Mouse (Mus musculus) heart, embryonic 10.5 days (tissue): ENCODE measurements around the gene Amz1. TPM values are rescaled to one million over a fixed set of nuclear protein-coding genes. Genes with fewer than 3 reads are reported as not detected.

Experiments used
- DNase-seq: peaks from one replicate; pipeline ENCODE4 v3.0.0-alpha.2; 2017; ENCODE audit warnings: low spot score
- H3K27ac ChIP-seq: fragments of 300-500 bp; sonication (generic); 2 replicates; pipeline ENCODE4 v1.5.1; 2016; ENCODE audit warnings: mild to moderate bottlenecking
- H3K27me3 ChIP-seq: fragments of 300-500 bp; sonication (generic); 2 replicates; pipeline ENCODE4 v1.6.1; 2016; ENCODE audit warnings: mild to moderate bottlenecking; ENCODE audit not compliant: poor library complexity, insufficient read depth, severe bottlenecking
- H3K36me3 ChIP-seq: fragments of 300-500 bp; sonication (generic); 2 replicates; pipeline ENCODE4 v1.6.1; 2016; ENCODE audit warnings: mild to moderate bottlenecking, moderate library complexity
- H3K4me1 ChIP-seq: fragments of 300-500 bp; sonication (generic); 2 replicates; pipeline ENCODE4 v1.6.1; 2016; ENCODE audit warnings: mild to moderate bottlenecking
- H3K4me3 ChIP-seq: fragments of 300-500 bp; sonication (generic); 2 replicates; pipeline ENCODE4 v1.5.1; 2016; ENCODE audit warnings: mild to moderate bottlenecking, moderate library complexity
- H3K9me3 ChIP-seq: fragments of 300-500 bp; sonication (generic); 2 replicates; pipeline ENCODE4 v1.6.1; 2016; ENCODE audit warnings: mild to moderate bottlenecking, moderate library complexity
- WGBS: fragments of 180-500 bp; shearing (Covaris S2); methylation state at CpG from one replicate; pipeline ENCODE4 v1.1.7; 2016; 5-methylcytosine and 5-hydroxymethylcytosine counted together
- polyA plus RNA-seq: library from polyadenylated mRNA; unstranded; fragments of >200 nt; fragmentation: Nextera tagmentation; extraction: Ambion mirVana; gene quantifications from 2 replicates; pipeline ENCODE4 v1.2.1, GENCODE M21; 2016

Gene Amz1
- polyA plus RNA-seq, 1 experiment from 2014 or later, result 1.2 TPM

DNA sequence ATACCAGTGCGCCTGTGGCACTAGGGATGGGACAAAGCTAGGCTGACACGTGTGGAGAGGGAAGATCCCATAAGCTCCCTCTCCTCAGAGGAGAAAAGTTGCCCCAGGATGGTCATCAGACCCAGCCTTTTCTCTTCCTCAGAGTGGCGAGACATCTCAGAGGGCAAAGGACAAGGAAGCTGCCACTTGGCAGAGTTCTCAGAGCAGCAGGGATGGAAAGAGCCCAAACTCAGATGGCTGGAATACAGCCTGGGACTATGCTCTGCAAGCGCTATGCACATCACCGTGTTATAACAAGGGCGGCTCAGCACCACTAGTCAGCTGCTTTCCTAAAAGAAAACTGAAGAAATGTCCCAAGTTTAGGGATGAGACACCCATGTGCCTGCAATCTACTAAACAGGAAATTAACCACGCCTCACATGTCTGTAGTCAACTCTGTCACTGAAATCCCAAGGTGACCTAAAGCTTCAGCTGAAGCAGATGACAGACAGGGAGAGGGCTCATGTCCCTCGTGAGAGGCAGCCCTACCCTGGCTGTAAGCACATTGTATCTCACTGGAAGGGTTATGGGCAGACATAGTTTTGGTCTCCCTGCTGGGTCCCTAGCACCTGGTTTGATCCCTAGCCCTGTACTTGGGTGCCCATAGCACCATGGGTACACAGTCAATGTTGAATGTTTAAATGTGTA, 58.1 kb downstream of the Amz1 start:
- H3K36me3 ChIP-seq, result peaks cover 70% of the 10 kb centered on the region

DNA sequence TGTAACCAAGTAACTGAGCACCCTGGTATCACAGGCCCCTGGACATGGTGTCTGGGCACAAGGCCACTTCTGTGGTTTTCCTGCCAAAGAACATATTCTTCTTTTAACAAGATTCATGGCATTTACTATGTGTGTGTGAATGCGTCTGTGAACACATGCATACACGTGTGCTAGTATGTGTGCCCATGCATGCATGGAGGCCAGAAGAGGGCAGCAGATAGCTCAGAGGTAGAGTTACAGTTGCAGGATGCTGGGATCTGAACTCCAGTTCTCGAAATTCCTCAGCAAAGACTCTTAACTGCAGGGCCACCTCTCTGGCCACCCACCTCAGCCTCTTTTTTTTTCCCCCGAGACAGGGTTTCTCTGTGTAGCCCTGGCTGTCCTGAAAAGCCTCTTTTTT, 59.6 kb downstream of the Amz1 start:
- Histone ChIP-seq H3K27me3 (no peaks in the 10 kb centered on the region), H3K9me3 (no peaks in the 10 kb centered on the region), H3K4me3 (no peak overlapping the region), H3K27ac (no peak overlapping the region), H3K4me1 (peaks cover 37% of the 10 kb centered on the region), H3K36me3 (peaks cover 58% of the 10 kb centered on the region)
- WGBS, result 90% methylated on average over 4 of the region's 4 CpGs
- DNase-seq, result no peak

More for the DNA sequence above, 58.1 kb downstream of the Amz1 start:
- 77% methylated on average over 8 of the region's 8 CpGs for WGBS
- Histone ChIP-seq H3K4me1 (peaks cover 34% of the 10 kb centered on the region), H3K27me3 (no peaks in the 10 kb centered on the region), H3K4me3 (no peak overlapping the region), H3K9me3 (no peaks in the 10 kb centered on the region), H3K27ac (peak overlapping the region; percentile 37; the same call in 1 of the 2 replicates)
- DNase-seq, result no peak

DNA sequence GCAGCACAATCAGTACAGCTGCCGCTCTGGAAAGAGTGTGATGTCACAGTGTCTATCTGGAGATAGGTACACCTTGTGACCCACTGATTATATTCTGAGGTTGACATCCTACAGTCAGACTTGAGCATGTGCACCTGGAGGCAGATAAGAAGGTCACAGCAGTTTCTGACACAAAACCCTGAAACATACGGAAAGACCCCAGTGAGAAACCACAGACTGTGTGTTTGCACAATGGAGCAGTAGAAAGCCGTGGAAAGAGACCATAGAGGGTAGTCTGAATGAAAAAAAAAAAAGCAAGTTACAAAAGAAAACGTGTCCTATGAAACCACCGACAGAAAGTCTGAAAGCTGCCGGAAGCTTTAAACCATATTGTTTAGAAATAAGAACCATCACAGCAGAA, 60.4 kb downstream of the Amz1 start:
- no peak overlapping the region for H3K4me3 ChIP-seq
- H3K4me1 ChIP-seq, result peaks cover 39% of the 10 kb centered on the region
- DNase-seq, result no peak
- H3K27ac ChIP-seq, result no peak overlapping the region
- H3K27me3 ChIP-seq, result no peaks in the 10 kb centered on the region
- no peaks in the 10 kb centered on the region for H3K9me3 ChIP-seq
- WGBS, result 85% methylated on average over 6 of the region's 6 CpGs
- peaks cover 53% of the 10 kb centered on the region for H3K36me3 ChIP-seq

DNA sequence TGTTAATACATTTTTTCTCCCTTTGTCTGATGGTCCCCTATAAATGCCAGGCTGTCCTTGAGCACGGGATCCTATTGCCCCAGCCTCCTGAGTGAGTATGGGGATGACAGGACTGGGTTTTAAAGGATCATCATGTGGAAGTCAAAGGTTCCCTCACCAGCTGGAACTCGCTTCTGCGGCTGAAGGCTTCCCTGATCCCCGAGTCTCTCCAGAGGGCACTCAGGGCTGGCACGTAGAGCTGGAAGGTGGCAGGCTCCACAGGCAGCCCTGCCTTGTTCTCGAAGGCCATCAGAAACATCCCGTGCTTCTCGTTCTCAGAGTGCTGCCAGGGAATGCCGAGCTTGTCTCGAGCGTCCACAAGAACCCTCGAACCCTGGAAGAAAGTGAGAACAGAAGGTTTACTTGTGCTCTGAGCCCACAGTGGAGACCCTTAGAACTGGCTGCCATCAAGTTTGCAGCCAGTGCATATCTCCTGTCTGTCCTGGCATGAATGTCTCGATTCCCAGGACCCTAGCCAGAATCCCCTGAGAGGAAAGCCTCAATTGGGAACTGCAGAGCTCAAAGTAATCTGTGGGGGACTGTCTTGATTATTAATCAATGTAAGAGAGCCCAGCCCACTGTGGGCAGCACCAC, 61.4 kb downstream of the Amz1 start:
- no peaks in the 10 kb centered on the region for H3K9me3 ChIP-seq
- peaks cover 49% of the 10 kb centered on the region for H3K36me3 ChIP-seq
- no peak overlapping the region for H3K4me3 ChIP-seq
- no peak overlapping the region for H3K27ac ChIP-seq
- H3K4me1 ChIP-seq, result peaks cover 37% of the 10 kb centered on the region
- WGBS, result 88% methylated on average over 13 of the region's 13 CpGs
- no peak for DNase-seq
- no peaks in the 10 kb centered on the region for H3K27me3 ChIP-seq

DNA sequence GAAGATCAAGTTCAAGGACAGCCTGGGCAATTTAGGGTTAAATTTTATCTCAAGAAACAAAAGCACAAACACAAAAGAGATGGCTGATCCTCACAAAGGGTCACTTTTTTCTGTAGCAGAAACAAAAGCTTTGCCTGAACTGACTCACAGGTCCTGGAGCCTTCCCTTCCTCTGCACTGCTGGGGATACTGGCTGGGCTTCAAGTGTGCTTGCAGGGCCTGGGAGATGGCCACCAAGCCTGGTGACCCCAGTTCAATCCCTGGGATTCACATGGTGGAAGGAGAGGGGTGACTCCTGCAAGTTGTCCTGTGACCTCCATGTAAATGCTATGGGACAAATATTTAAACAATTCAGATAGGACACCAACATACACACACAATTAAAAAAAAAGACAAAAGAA, 65.6 kb downstream of the Amz1 start:
- Histone ChIP-seq H3K27me3 (no peaks in the 10 kb centered on the region), H3K4me3 (no peak overlapping the region), H3K27ac (no peak overlapping the region), H3K4me1 (peaks cover 69% of the 10 kb centered on the region), H3K36me3 (peaks cover 10% of the 10 kb centered on the region), H3K9me3 (no peaks in the 10 kb centered on the region)
- DNase-seq, result no peak

GRCm38 (mm10) chr5:140790392-140790791, 66.5 kb downstream of the Amz1 start:
- H3K9me3 ChIP-seq, result no peaks in the 10 kb centered on the region
- H3K36me3 ChIP-seq, result peaks cover 2% of the 10 kb centered on the region
- DNase-seq, result no peak
- H3K4me3 ChIP-seq, result no peak overlapping the region
- peak overlapping the region; percentile 76; the same call in 1 of the 2 replicates for H3K27ac ChIP-seq
- peaks cover 75% of the 10 kb centered on the region for H3K4me1 ChIP-seq
- H3K27me3 ChIP-seq, result no peaks in the 10 kb centered on the region
- 63% methylated on average over 2 of the region's 2 CpGs for WGBS

DNA sequence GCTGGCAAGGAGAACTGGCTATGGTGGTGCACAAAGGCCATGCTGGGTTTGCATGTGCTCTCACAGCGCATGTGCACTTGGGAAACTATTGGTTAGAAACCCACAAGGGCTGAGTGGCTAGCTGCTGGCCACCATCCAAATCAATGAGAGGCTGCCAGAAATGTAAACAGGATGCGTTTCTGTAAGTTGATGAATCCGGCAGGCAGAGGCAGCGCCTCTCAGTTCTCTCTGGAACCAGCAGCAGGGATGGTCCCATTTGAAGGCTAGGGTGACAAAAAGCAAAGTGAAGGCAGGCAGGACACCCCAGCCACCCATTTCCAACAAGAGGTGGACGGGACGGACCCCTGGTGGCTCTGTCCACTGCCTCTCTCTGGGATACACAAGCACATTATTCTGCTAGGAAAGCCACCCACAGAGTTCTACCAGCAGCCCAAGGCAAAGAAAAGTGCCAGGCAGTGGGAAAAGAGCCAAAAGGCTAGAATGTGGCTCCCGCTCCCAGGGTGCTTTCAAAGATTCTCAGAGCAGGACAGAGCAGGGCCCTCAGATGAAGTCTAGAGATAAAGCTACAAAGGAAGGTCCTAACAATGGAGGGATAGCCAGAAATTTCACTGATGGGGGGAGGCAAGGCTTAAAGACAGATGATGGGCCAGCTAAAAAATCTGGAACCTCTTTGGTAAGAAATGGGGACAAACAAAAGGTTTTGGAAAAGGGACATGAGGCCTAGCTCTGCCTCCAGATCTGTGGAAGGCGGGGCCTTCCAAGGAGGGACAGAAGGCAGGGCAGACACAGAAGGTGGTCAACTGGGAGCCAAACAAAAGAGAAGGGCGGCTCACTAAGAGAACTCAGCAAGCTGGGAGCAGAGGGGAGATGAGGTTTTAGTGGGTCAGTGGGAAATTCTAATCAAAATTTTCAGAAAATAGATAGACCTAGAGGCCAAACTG, 67.3 kb downstream of the Amz1 start:
- no peak for DNase-seq
- H3K36me3 ChIP-seq, result no peaks in the 10 kb centered on the region; the same call in 1 of the 2 replicates
- WGBS, result 44% methylated on average over 9 of the region's 9 CpGs
- no peaks in the 10 kb centered on the region for H3K27me3 ChIP-seq
- H3K4me3 ChIP-seq, result no peak overlapping the region
- peaks cover 71% of the 10 kb centered on the region for H3K4me1 ChIP-seq
- H3K27ac ChIP-seq, result peak overlapping the region; percentile 76
- H3K9me3 ChIP-seq, result no peaks in the 10 kb centered on the region

- H3K27ac ChIP-seq, result peak overlapping the region; percentile 22; the same call in 1 of the 2 replicates
Observed at GRCm38 (mm10) chr5:140792233-140792632, 68.3 kb downstream of the Amz1 start.

DNA sequence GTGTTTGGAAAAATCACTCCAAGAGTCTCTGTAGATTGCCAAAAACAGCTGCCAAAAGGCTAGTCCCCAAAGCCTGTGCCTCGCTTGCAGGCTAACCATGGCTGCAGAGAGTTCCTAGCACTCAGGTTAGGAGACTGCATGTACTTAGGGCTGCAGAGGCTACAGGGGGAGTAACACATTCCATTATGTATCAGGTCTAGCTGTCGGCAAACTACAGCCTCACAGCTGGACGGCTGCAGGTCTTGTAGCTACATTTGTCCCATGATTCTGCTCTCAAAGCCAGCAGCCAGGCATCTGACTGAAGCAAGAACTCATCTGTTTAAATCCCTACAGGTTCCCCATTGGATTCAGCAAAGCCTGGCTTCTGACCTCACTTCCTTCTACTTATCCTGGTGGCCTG, 70.8 kb downstream of the Amz1 start:
- peaks cover 78% of the 10 kb centered on the region for H3K4me1 ChIP-seq
- DNase-seq, result no peak
- whole genome bisulfite sequencing, result 18% methylated on average over 3 of the region's 3 CpGs

More at GRCm38 (mm10) chr5:140792233-140792632, 68.3 kb downstream of the Amz1 start:
- Histone ChIP-seq H3K9me3 (no peaks in the 10 kb centered on the region), H3K4me1 (peaks cover 65% of the 10 kb centered on the region), H3K4me3 (no peak overlapping the region), H3K36me3 (no peaks in the 10 kb centered on the region; the same call in 1 of the 2 replicates), H3K27me3 (no peaks in the 10 kb centered on the region)
- DNase-seq, result no peak
- 43% methylated on average over 5 of the region's 5 CpGs for WGBS

DNA sequence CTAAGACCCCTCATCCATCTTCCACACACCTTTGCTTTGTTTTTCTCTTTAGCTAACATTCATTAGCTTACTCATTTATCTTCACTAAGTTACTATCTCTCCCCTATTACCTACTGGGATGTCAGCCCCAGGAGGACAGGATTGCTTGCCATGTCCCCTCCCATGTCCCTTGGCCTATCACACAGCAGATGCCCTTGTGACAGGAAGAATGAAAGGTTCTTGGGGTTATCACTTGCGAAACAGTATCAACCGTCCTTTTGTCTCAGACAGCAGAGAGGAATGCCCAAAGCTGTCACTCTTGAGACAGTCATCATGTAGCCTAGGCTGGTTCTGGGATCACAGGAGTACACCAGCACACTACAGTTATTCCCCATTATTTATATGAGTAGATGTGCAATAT, 71.2 kb downstream of the Amz1 start:
- Histone ChIP-seq H3K4me1 (peaks cover 78% of the 10 kb centered on the region), H3K27me3 (no peaks in the 10 kb centered on the region), H3K27ac (peak overlapping the region; percentile 72), H3K36me3 (no peaks in the 10 kb centered on the region), H3K4me3 (no peak overlapping the region), H3K9me3 (no peaks in the 10 kb centered on the region)
- WGBS, result 9% methylated on average over 2 of the region's 2 CpGs
- no peak for DNase-seq

More for the DNA sequence above, 70.8 kb downstream of the Amz1 start:
- H3K27me3 ChIP-seq, result no peaks in the 10 kb centered on the region
- H3K36me3 ChIP-seq, result no peaks in the 10 kb centered on the region
- peak overlapping the region; percentile 18; the same call in 1 of the 2 replicates for H3K4me3 ChIP-seq
- H3K9me3 ChIP-seq, result no peaks in the 10 kb centered on the region
- peak overlapping the region; percentile 72 for H3K27ac ChIP-seq

GRCm38 (mm10) chr5:140796051-140796450, 72.1 kb downstream of the Amz1 start:
- 74% methylated on average over 3 of the region's 3 CpGs for WGBS

DNA sequence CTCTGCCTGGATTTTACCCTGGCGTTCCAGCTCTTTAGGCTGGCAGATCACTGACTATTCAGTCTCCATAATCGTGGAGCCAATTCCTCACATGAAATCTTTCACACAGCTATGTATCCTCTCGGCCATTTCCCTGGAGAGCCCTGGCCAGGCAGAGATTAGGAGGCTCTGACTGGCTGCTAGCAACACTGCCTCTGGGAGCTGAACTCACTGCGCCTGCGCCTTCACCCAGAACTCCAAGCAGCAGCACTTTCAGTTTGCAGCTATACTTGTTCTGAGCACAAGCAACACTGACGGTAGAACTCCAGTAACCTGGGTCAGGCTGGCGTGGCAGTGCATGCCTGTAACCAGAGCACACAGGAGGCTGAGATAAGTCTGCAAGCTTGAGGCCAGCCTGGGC, 74.2 kb downstream of the Amz1 start:
- Histone ChIP-seq H3K4me3 (0 out of 2 replicates have a peak overlapping the region, but pooled peaks have one; percentile 13), H3K4me1 (peaks cover 70% of the 10 kb centered on the region), H3K27ac (peak overlapping the region; percentile 73), H3K9me3 (no peaks in the 10 kb centered on the region), H3K27me3 (no peaks in the 10 kb centered on the region), H3K36me3 (no peaks in the 10 kb centered on the region)
- 50% methylated on average over 7 of the region's 7 CpGs for WGBS
- no peak for DNase-seq

More at GRCm38 (mm10) chr5:140796051-140796450, 72.1 kb downstream of the Amz1 start:
- Histone ChIP-seq H3K4me3 (no peak overlapping the region), H3K9me3 (no peaks in the 10 kb centered on the region), H3K36me3 (no peaks in the 10 kb centered on the region), H3K4me1 (peaks cover 78% of the 10 kb centered on the region), H3K27me3 (no peaks in the 10 kb centered on the region), H3K27ac (no peak overlapping the region)
- no peak for DNase-seq
